Mouse (Mus musculus) A20 (cell line): ENCODE results near the gene Ets1.

ENCODE experiments used
- DNase-seq: peaks from one replicate; pipeline ENCODE4 v3.0.0-alpha.2; 2011; ENCODE audit warnings: low read depth, low spot score

Ets1 gene

GRCm38 (mm10) chr9:32635627-32636385 lies at the start of gene Ets1:
Ets1 (plus strand) TSS chr9:32636221.
- no peak for DNase-seq

GRCm38 (mm10) chr9:32589900-32590299 lies 46.1 kb upstream of the Ets1 start:
- DNase-seq = peak; percentile 87

- no peak for DNase-seq
These were observed 45.5 kb upstream of the Ets1 start for GRCm38 (mm10) chr9:32590571-32590970.

GRCm38 (mm10) chr9:32591732-32592582 lies 44.1 kb upstream of the Ets1 start:
- peak; percentile 92 for DNase-seq

GRCm38 (mm10) chr9:32592583-32592890 lies 43.5 kb upstream of the Ets1 start:
- DNase-seq = peak; percentile 26

GRCm38 (mm10) chr9:32593816-32594215 lies 42.2 kb upstream of the Ets1 start:
- DNase-seq = no peak

- peak; percentile 62 for DNase-seq
These were observed 41.7 kb upstream of the Ets1 start for GRCm38 (mm10) chr9:32594346-32594745.

- no peak for DNase-seq
These were observed 40.8 kb upstream of the Ets1 start for GRCm38 (mm10) chr9:32595076-32595820.

- peak; percentile 71 for DNase-seq
These were observed 39.7 kb upstream of the Ets1 start for GRCm38 (mm10) chr9:32596366-32596765.

- no peak for DNase-seq
These were observed 34.1 kb upstream of the Ets1 start for GRCm38 (mm10) chr9:32601953-32602352.

- DNase-seq = no peak
These were observed 32.9 kb upstream of the Ets1 start for GRCm38 (mm10) chr9:32603097-32603496.

- no peak for DNase-seq
These were observed 28.8 kb upstream of the Ets1 start for GRCm38 (mm10) chr9:32607218-32607617.

GRCm38 (mm10) chr9:32608831-32609610 lies 27.0 kb upstream of the Ets1 start:
- DNase-seq = peak; percentile 80

GRCm38 (mm10) chr9:32610218-32610617 lies 25.8 kb upstream of the Ets1 start:
- DNase-seq = no peak

GRCm38 (mm10) chr9:32610631-32611030 lies 25.4 kb upstream of the Ets1 start:
- DNase-seq = peak; percentile 76

GRCm38 (mm10) chr9:32611340-32611739 lies 24.7 kb upstream of the Ets1 start:
- DNase-seq = peak; percentile 25

- peak; percentile 83 for DNase-seq
These were observed 23.6 kb upstream of the Ets1 start for GRCm38 (mm10) chr9:32612426-32612825.

GRCm38 (mm10) chr9:32612861-32613421 lies 23.1 kb upstream of the Ets1 start:
- peak; percentile 92 for DNase-seq

- DNase-seq = no peak
These were observed 21.8 kb upstream of the Ets1 start for GRCm38 (mm10) chr9:32614191-32614590.

GRCm38 (mm10) chr9:32615461-32615860 lies 20.6 kb upstream of the Ets1 start:
- no peak for DNase-seq

GRCm38 (mm10) chr9:32615986-32616385 lies 20.0 kb upstream of the Ets1 start:
- peak; percentile 92 for DNase-seq
